Mouse (Mus musculus): ENCODE measurements around the gene Slc24a5. TPM values are rescaled to one million over a fixed set of nuclear protein-coding genes. Genes with fewer than 3 reads are reported as not detected.

Gene Slc24a5
- polyA plus RNA-seq, 1 experiment from 2014 or later, result 2.2 TPM

DNA sequence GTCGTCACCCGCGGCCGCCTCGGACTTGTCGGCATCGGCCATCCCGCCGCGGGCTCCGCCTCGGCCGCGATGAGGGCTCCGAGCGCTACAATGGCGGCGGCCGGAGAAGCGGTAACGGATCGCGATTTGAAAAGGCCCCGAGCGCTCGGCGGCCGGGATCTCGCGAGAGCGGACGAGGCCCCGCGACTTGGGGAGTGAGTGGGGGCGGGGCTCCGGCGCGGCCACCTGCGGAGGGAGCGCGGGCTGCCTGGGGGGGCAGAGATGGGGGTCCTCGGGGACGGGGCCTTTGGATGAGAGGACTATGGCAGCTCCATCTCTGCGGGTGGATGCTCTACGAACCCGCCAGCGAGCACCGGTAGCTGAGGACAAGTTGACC is 55.5 kb downstream of the Slc24a5 start, which contains the start of gene Myef2:
Gene Myef2, minus strand, starts transcription at position 185 of the 376 bp plus-strand sequence.
- H3K36me3 ChIP-seq, result no peaks in the 10 kb centered on the region
- ATAC-seq (replicated peaks; ENCODE audit: low FRiP score), result peak; percentile 92
- H3K4me1 ChIP-seq, result peaks cover 15% of the 10 kb centered on the region
- H3K4me2 ChIP-seq, result peak within 1 kb of the TSS; percentile 79
- H3K27ac ChIP-seq, result peak within 1 kb of the TSS; percentile 87
- peak within 1 kb of the TSS; percentile 87 for H3K9ac ChIP-seq
- H3K27me3 ChIP-seq, result peaks cover 4% of the 10 kb centered on the region; the same call in 1 of the 2 replicates
- H3K9me3 ChIP-seq (replicated peaks), result no peaks in the 10 kb centered on the region
- WGBS, result under 1% methylated on average over 48 of the region's 48 CpGs
- H3K4me3 ChIP-seq (replicated peaks), result peak within 1 kb of the TSS; percentile 78

DNA sequence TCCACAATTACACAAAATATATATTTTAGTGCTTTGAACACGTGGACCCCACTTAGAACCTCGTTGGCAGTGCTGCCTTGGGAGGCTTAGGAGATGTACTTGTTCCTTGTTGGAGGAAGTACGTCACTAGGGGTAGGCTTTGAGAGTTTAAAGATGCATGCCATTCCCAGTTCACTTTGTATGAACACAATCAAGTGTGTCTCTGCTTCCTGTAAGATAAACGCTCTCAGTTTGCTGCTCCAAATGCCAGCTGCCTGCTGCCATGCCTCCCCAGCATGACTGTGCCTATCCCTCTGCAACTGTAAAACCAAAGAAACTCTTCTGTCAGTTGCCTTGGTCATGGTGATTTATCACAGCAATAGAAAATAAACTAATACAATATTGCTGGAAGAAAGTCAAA is 57.9 kb downstream of the Slc24a5 start:
- Histone ChIP-seq H3K4me3 (replicated peaks) (no peak overlapping the region), H3K4me2 (no peak overlapping the region), H3K27me3 (peaks cover 4% of the 10 kb centered on the region; the same call in 1 of the 2 replicates), H3K36me3 (no peaks in the 10 kb centered on the region), H3K27ac (no peak overlapping the region), H3K9me3 (replicated peaks) (no peaks in the 10 kb centered on the region), H3K4me1 (peaks cover 14% of the 10 kb centered on the region), H3K9ac (no peak overlapping the region)
- no peak for ATAC-seq (replicated peaks; ENCODE audit: low FRiP score)
- 44% methylated on average over 4 of the region's 4 CpGs for WGBS

- peaks cover 7% of the 10 kb centered on the region for H3K4me1 ChIP-seq
- no peaks in the 10 kb centered on the region for H3K36me3 ChIP-seq
- H3K27me3 ChIP-seq, result peaks cover 4% of the 10 kb centered on the region; the same call in 1 of the 2 replicates
- H3K4me2 ChIP-seq, result no peak overlapping the region
- H3K4me3 ChIP-seq (replicated peaks), result no peak overlapping the region
- no peak for ATAC-seq (replicated peaks; ENCODE audit: low FRiP score)
- H3K9ac ChIP-seq, result no peak overlapping the region
- H3K27ac ChIP-seq, result no peak overlapping the region
- 80% methylated on average over 3 of the region's 3 CpGs for WGBS
- H3K9me3 ChIP-seq (replicated peaks), result no peaks in the 10 kb centered on the region
Observed at GRCm38 (mm10) chr2:125126792-125127191, 58.9 kb downstream of the Slc24a5 start.

- H3K9me3 ChIP-seq (replicated peaks), result no peaks in the 10 kb centered on the region
- WGBS, result 58% methylated on average over 4 of the region's 4 CpGs
- no peak overlapping the region for H3K9ac ChIP-seq
- no peak overlapping the region for H3K27ac ChIP-seq
- no peaks in the 10 kb centered on the region for H3K36me3 ChIP-seq
- peaks cover 16% of the 10 kb centered on the region for H3K27me3 ChIP-seq
- ATAC-seq (replicated peaks; ENCODE audit: low FRiP score), result no peak
- H3K4me3 ChIP-seq (replicated peaks), result no peak overlapping the region
- H3K4me1 ChIP-seq, result peaks cover 10% of the 10 kb centered on the region
- H3K4me2 ChIP-seq, result no peak overlapping the region
Observed at GRCm38 (mm10) chr2:125134113-125134512, 66.2 kb downstream of the Slc24a5 start.

DNA sequence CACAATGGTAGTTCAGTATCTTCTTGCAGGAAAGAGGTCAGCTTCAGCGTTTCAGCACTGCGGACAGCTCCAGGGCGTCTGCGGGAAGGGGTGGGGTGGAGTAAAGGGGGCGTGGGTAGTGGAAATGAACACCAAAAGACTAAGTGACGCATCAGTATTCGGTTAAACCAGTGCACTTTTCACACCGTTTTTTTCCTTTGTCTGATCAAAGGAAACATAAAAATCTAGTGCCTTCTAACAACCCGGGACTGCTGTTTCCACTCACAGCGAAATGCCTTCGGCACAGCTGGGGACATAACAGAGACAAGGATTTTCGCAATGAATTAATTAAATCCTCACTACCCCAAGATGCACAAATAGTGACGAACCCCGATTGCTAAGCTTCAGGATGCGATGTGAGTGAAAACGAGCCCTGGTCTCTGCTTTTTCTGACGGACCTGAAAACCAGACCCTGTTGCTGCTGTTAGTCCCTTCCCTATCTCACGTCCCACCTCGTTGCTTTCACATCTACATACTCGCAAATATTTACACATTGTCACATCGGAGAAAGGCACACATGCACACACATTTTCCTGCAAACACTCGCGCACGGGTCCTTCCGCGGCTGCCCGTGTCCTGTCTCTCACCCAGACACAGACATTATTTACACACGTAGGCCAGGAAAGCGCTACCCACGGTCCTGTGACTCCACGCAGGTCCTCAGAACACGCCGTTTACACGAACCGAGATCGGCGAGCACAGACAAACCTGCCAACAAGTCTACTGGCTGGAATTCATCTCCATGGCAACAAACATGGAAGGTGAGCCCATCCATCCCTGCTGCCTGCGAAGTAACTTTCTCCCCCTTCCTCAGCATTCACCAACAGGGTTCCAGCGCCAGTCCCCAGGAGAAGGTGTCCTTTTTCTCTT is 68.2 kb downstream of the Slc24a5 start, which contains the start of gene Ctxn2:
Gene Ctxn2, plus strand, starts transcription at position 790 of the 909 bp plus-strand sequence.
- peak within 1 kb of the TSS; percentile 38 for H3K4me3 ChIP-seq (replicated peaks)
- H3K4me1 ChIP-seq, result peaks cover 10% of the 10 kb centered on the region
- H3K9ac ChIP-seq, result no peak within 1 kb of the TSS
- no peak within 1 kb of the TSS for H3K27ac ChIP-seq
- peaks cover 16% of the 10 kb centered on the region for H3K27me3 ChIP-seq
- no peaks in the 10 kb centered on the region for H3K36me3 ChIP-seq
- no peaks in the 10 kb centered on the region for H3K9me3 ChIP-seq (replicated peaks)
- H3K4me2 ChIP-seq, result peak within 1 kb of the TSS; percentile 74
- ATAC-seq (replicated peaks; ENCODE audit: low FRiP score), result peak; percentile 67; the same call in 1 of the 2 replicates
- 1% methylated on average over 39 of the region's 39 CpGs for WGBS

- Histone ChIP-seq H3K4me2 (peak overlapping the region; percentile 74), H3K36me3 (no peaks in the 10 kb centered on the region), H3K4me3 (replicated peaks) (peak overlapping the region; percentile 38; the same call in 1 of the 2 replicates), H3K9me3 (replicated peaks) (no peaks in the 10 kb centered on the region), H3K27ac (no peak overlapping the region), H3K4me1 (peaks cover 10% of the 10 kb centered on the region), H3K27me3 (peaks cover 16% of the 10 kb centered on the region), H3K9ac (no peak overlapping the region)
- 31% methylated on average over 7 of the region's 7 CpGs for WGBS
- ATAC-seq (replicated peaks; ENCODE audit: low FRiP score), result no peak
Observed at GRCm38 (mm10) chr2:125136846-125137245, 68.9 kb downstream of the Slc24a5 start.

Other genes starting within 250 kb of the Slc24a5 start
- 108 and 110 TPM in 2 replicates for gene Myef2, start 55.5 kb downstream of the Slc24a5 start, polyA plus RNA-seq (2015; fragmentation: Nextera tagmentation; extraction: Ambion mirVana)
- not detected in 2 replicates for gene Ctxn2, start 68.6 kb downstream of the Slc24a5 start, polyA plus RNA-seq (2015; fragmentation: Nextera tagmentation; extraction: Ambion mirVana)
- gene Slc12a1, start 84.4 kb downstream of the Slc24a5 start, polyA plus RNA-seq (2015; fragmentation: Nextera tagmentation; extraction: Ambion mirVana), result 38.0 and 41.3 TPM in 2 replicates
- 176 and 183 TPM in 2 replicates for gene Dut, start 179.1 kb downstream of the Slc24a5 start, polyA plus RNA-seq (2015; fragmentation: Nextera tagmentation; extraction: Ambion mirVana)

All from kidney, embryonic 15.5 days (tissue).